Mouse (Mus musculus): Measurements from ENCODE around the gene Tnfsf13b.

DNA sequence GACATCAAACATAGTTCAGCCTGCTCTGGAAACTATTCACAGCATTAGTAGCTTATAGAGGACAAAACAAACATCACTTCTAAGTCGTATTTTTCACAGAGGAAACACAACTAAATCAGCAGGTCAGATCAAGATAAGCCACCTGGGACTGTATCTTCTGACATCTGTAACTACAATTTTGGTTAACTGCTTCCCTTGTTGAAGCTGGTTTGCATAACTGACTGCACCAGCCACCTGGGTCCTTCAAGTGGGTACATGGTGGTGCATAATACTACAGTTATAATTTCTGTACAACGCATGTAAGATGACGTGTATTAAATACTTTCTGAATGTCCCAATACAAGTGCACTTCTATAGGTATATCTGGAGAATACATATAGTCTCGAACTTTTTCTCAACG is 31.0 kb upstream of the Tnfsf13b start:
- TF ChIP-seq GATA1 (IDR thresholded peaks at IDR 0.05; ENCODE audit: low read length), result no peak
- no peak for TF ChIP-seq TAL1 (IDR thresholded peaks at IDR 0.05; ENCODE audit: low read length)
